Mouse (Mus musculus) CH12.LX (cell line): ENCODE measurements at regions not wholly inside any gene's neighbourhood (a gene's known extent, or its start where the extent isn't known, plus 50 kb on each side); places are given as distances from the start of the nearest gene placed in this dataset.

Experiments
- CHD1 ChIP-seq: IDR thresholded peaks from 2 replicates; pipeline ENCODE4 v1.6.1; 2012; ENCODE audit warnings: low read depth, low read length, improper control_type of control experiment, inconsistent platforms
- EP300 ChIP-seq: IDR thresholded peaks from 2 replicates; pipeline ENCODE4 v1.6.1; 2011; ENCODE audit warnings: low read length, improper control_type of control experiment
- GABPA ChIP-seq: IDR thresholded peaks from 2 replicates; pipeline ENCODE4 v1.6.1; 2012; ENCODE audit warnings: low read depth, low read length, improper control_type of control experiment, inconsistent platforms; ENCODE audit not compliant: insufficient replicate concordance
- MAFK ChIP-seq: IDR thresholded peaks from 2 replicates; pipeline ENCODE4 v1.6.1; 2011; ENCODE audit warnings: low read length, improper control_type of control experiment; ENCODE audit not compliant: insufficient replicate concordance
- MYC ChIP-seq: IDR thresholded peaks from 2 replicates; pipeline ENCODE4 v1.6.1; 2011; ENCODE audit warnings: low read depth, mild to moderate bottlenecking, improper control_type of control experiment, low read length
- POLR2A ChIP-seq: IDR thresholded peaks from 2 replicates; pipeline ENCODE4 v1.6.1; 2011; ENCODE audit warnings: low read depth, mild to moderate bottlenecking, improper control_type of control experiment, low read length

GRCm38 (mm10) chrX:12285141-12285540 is 125.0 kb upstream of the Bcor start:
- TF ChIP-seq POLR2A (no peak), MYC (no peak), CHD1 (no peak), EP300 (no peak), GABPA (no peak), MAFK (no peak)
